Mouse (Mus musculus) hindbrain, embryonic 12.5 days (tissue): ENCODE measurements around the gene Nipsnap2. TPM values are rescaled to one million over a fixed set of nuclear protein-coding genes. Genes with fewer than 3 reads are reported as not detected.
A peak's percentile ranks its signal among the peaks of the same experiment; 100 is the strongest.
"Not testable (repeated sequence)": the region's sequence is repeated elsewhere in the genome, so short reads cannot be mapped to it uniquely, and the experiment has no call there.

Experiments used
- ATAC-seq: fragments of 200-750 bp; cut with Nextera tagmentation; 2 replicates; pipeline ENCODE4 v1.8.0; 2017; ENCODE audit warnings: moderate TSS enrichment; ENCODE audit not compliant: low FRiP score
- H3K27ac ChIP-seq: fragments of 300-500 bp; sonication (generic); 2 replicates; pipeline ENCODE4 v1.5.1; 2016; ENCODE audit warnings: mild to moderate bottlenecking
- H3K27me3 ChIP-seq: fragments of 300-500 bp; sonication (generic); 2 replicates; pipeline ENCODE4 v1.6.1; 2016; ENCODE audit warnings: mild to moderate bottlenecking
- H3K36me3 ChIP-seq: fragments of 300-500 bp; sonication (generic); 2 replicates; pipeline ENCODE4 v1.6.1; 2016; ENCODE audit warnings: mild to moderate bottlenecking
- H3K4me1 ChIP-seq: fragments of 300-500 bp; sonication (generic); 2 replicates; pipeline ENCODE4 v1.6.1; 2016
- H3K4me2 ChIP-seq: fragments of 300-500 bp; sonication (generic); replicated peaks from 2 replicates; pipeline ENCODE4 v1.6.1; 2016; ENCODE audit warnings: mild to moderate bottlenecking
- H3K4me3 ChIP-seq: fragments of 300-500 bp; sonication (generic); 2 replicates; pipeline ENCODE4 v1.5.1; 2016; ENCODE audit warnings: mild to moderate bottlenecking
- H3K9ac ChIP-seq: fragments of 300-500 bp; sonication (generic); 2 replicates; pipeline ENCODE4 v1.6.1; 2016; ENCODE audit warnings: mild to moderate bottlenecking, moderate library complexity
- H3K9me3 ChIP-seq: fragments of 300-500 bp; sonication (generic); replicated peaks from 2 replicates; pipeline ENCODE4 v1.6.1; 2016; ENCODE audit warnings: mild to moderate bottlenecking
- WGBS: fragments of 180-500 bp; shearing (Covaris S2); methylation state at CpG from one replicate; pipeline ENCODE4 v1.1.7; 2016; 5-methylcytosine and 5-hydroxymethylcytosine counted together
- polyA plus RNA-seq: library from polyadenylated mRNA; unstranded; fragments of >200 nt; fragmentation: Nextera tagmentation; extraction: Ambion mirVana; gene quantifications from 2 replicates; pipeline ENCODE4 v1.2.1, GENCODE M21; 2016

Gene Nipsnap2
- 81.7 and 94.6 TPM in 2 replicates for polyA plus RNA-seq

- Histone ChIP-seq H3K36me3 (peaks cover 1% of the 10 kb centered on the region; the same call in 1 of the 2 replicates), H3K4me1 (peaks cover 24% of the 10 kb centered on the region), H3K9ac (peak within 1 kb of the TSS; percentile 98), H3K4me2 (peak within 1 kb of the TSS; percentile 58), H3K9me3 (no peaks in the 10 kb centered on the region), H3K27ac (peak within 1 kb of the TSS; percentile 96), H3K27me3 (no peaks in the 10 kb centered on the region), H3K4me3 (peak within 1 kb of the TSS; percentile 97)
- peak; percentile 96 for ATAC-seq
- 1% methylated on average over 78 of the region's 93 CpGs for WGBS
Measured at GRCm38 (mm10) chr5:129724834-129725773, at the start of gene Nipsnap2. Gene Nipsnap2 (plus strand): TSS chr5:129725063.

GRCm38 (mm10) chr5:129685141-129685540 lies 39.7 kb upstream of the Nipsnap2 start:
- 94% methylated on average over 5 of the region's 5 CpGs for WGBS
- not testable (repeated sequence) for ATAC-seq

GRCm38 (mm10) chr5:129687621-129688020 lies 37.2 kb upstream of the Nipsnap2 start:
- Histone ChIP-seq H3K27me3 (no peaks in the 10 kb centered on the region), H3K36me3 (no peaks in the 10 kb centered on the region), H3K4me1 (no peaks in the 10 kb centered on the region), H3K4me3 (no peak overlapping the region), H3K27ac (no peak overlapping the region), H3K4me2 (no peak overlapping the region), H3K9me3 (no peaks in the 10 kb centered on the region), H3K9ac (no peak overlapping the region)
- no peak for ATAC-seq
- whole genome bisulfite sequencing: 84% methylated on average over 7 of the region's 7 CpGs

More at GRCm38 (mm10) chr5:129685141-129685540, 39.7 kb upstream of the Nipsnap2 start:
- not testable (repeated sequence) for H3K4me1 ChIP-seq, H3K9ac ChIP-seq, H3K36me3 ChIP-seq, H3K4me2 ChIP-seq, H3K27me3 ChIP-seq, H3K4me3 ChIP-seq, H3K27ac ChIP-seq, H3K9me3 ChIP-seq

- no peaks in the 10 kb centered on the region for H3K36me3 ChIP-seq
- no peaks in the 10 kb centered on the region for H3K9me3 ChIP-seq
- no peak overlapping the region for H3K9ac ChIP-seq
- H3K27me3 ChIP-seq: no peaks in the 10 kb centered on the region
- H3K4me3 ChIP-seq: no peak overlapping the region
- H3K4me1 ChIP-seq: no peaks in the 10 kb centered on the region
- no peak overlapping the region for H3K4me2 ChIP-seq
- ATAC-seq: no peak
- H3K27ac ChIP-seq: no peak overlapping the region
- WGBS: 84% methylated on average over 3 of the region's 3 CpGs
Measured at GRCm38 (mm10) chr5:129690528-129690927, 34.3 kb upstream of the Nipsnap2 start.

- Histone ChIP-seq H3K27ac (no peak overlapping the region), H3K4me1 (no peaks in the 10 kb centered on the region), H3K4me3 (no peak overlapping the region), H3K4me2 (no peak overlapping the region), H3K36me3 (no peaks in the 10 kb centered on the region), H3K9me3 (no peaks in the 10 kb centered on the region), H3K9ac (no peak overlapping the region), H3K27me3 (peaks cover 8% of the 10 kb centered on the region; the same call in 1 of the 2 replicates)
- ATAC-seq: no peak
- 39% methylated on average over 2 of the region's 2 CpGs for WGBS
Measured at GRCm38 (mm10) chr5:129700506-129700905, 24.4 kb upstream of the Nipsnap2 start.

GRCm38 (mm10) chr5:129701706-129702105 lies 23.2 kb upstream of the Nipsnap2 start:
- Histone ChIP-seq H3K27ac (no peak overlapping the region), H3K27me3 (peaks cover 8% of the 10 kb centered on the region; the same call in 1 of the 2 replicates), H3K9me3 (no peaks in the 10 kb centered on the region), H3K36me3 (no peaks in the 10 kb centered on the region), H3K4me3 (no peak overlapping the region), H3K4me1 (no peaks in the 10 kb centered on the region), H3K4me2 (no peak overlapping the region), H3K9ac (no peak overlapping the region)
- ATAC-seq: no peak
- WGBS: 78% methylated on average over 1 of the region's 1 CpGs

GRCm38 (mm10) chr5:129703368-129703767 lies 21.5 kb upstream of the Nipsnap2 start:
- no peak for ATAC-seq
- Histone ChIP-seq H3K4me3 (no peak overlapping the region), H3K9ac (no peak overlapping the region), H3K36me3 (no peaks in the 10 kb centered on the region), H3K4me1 (no peaks in the 10 kb centered on the region), H3K4me2 (no peak overlapping the region), H3K9me3 (no peaks in the 10 kb centered on the region), H3K27ac (no peak overlapping the region), H3K27me3 (peaks cover 8% of the 10 kb centered on the region; the same call in 1 of the 2 replicates)

- no peaks in the 10 kb centered on the region for H3K4me1 ChIP-seq
- H3K9me3 ChIP-seq: no peaks in the 10 kb centered on the region
- H3K4me2 ChIP-seq: no peak within 1 kb of the TSS
- no peaks in the 10 kb centered on the region for H3K36me3 ChIP-seq
- no peak within 1 kb of the TSS for H3K4me3 ChIP-seq
- no peak for ATAC-seq
- no peak within 1 kb of the TSS for H3K9ac ChIP-seq
- H3K27me3 ChIP-seq: peaks cover 15% of the 10 kb centered on the region
- 55% methylated on average over 2 of the region's 2 CpGs for WGBS
- H3K27ac ChIP-seq: no peak within 1 kb of the TSS
Measured at GRCm38 (mm10) chr5:129708412-129708811, 16.5 kb upstream of the Nipsnap2 start, which contains the start of gene Sept14. Gene Sept14 (minus strand): TSS chr5:129708512.

GRCm38 (mm10) chr5:129715326-129715861 lies 9.5 kb upstream of the Nipsnap2 start, which contains the start of gene Mrps17:
Gene Mrps17 (plus strand): TSS chr5:129715497.
- peaks cover 35% of the 10 kb centered on the region for H3K36me3 ChIP-seq
- H3K9me3 ChIP-seq: no peaks in the 10 kb centered on the region
- under 1% methylated on average over 33 of the region's 33 CpGs for WGBS
- peak within 1 kb of the TSS; percentile 74 for H3K4me3 ChIP-seq
- H3K4me1 ChIP-seq: peaks cover 8% of the 10 kb centered on the region
- 0 out of 2 replicates have a peak within 1 kb of the TSS, but pooled peaks have one; percentile 30 for H3K27ac ChIP-seq
- peak; percentile 96 for ATAC-seq
- peak within 1 kb of the TSS; percentile 74 for H3K9ac ChIP-seq
- peaks cover 12% of the 10 kb centered on the region for H3K27me3 ChIP-seq
- peak within 1 kb of the TSS; percentile 73 for H3K4me2 ChIP-seq

- WGBS: 90% methylated on average over 9 of the region's 9 CpGs
Measured at GRCm38 (mm10) chr5:129717016-129717415, 7.8 kb upstream of the Nipsnap2 start.

GRCm38 (mm10) chr5:129720176-129720575 lies 4.7 kb upstream of the Nipsnap2 start:
- H3K4me2 ChIP-seq: no peak overlapping the region
- no peak overlapping the region for H3K27ac ChIP-seq
- peaks cover 8% of the 10 kb centered on the region for H3K4me1 ChIP-seq
- H3K9ac ChIP-seq: no peak overlapping the region
- 87% methylated on average over 3 of the region's 3 CpGs for WGBS
- H3K36me3 ChIP-seq: peaks cover 35% of the 10 kb centered on the region
- H3K4me3 ChIP-seq: no peak overlapping the region
- no peak for ATAC-seq
- H3K27me3 ChIP-seq: no peaks in the 10 kb centered on the region
- no peaks in the 10 kb centered on the region for H3K9me3 ChIP-seq

More at GRCm38 (mm10) chr5:129717016-129717415, 7.8 kb upstream of the Nipsnap2 start:
- H3K27me3 ChIP-seq: peaks cover 6% of the 10 kb centered on the region; the same call in 1 of the 2 replicates
- H3K4me3 ChIP-seq: no peak overlapping the region
- H3K9me3 ChIP-seq: no peaks in the 10 kb centered on the region
- H3K4me2 ChIP-seq: no peak overlapping the region
- ATAC-seq: no peak
- H3K9ac ChIP-seq: no peak overlapping the region
- H3K36me3 ChIP-seq: peaks cover 35% of the 10 kb centered on the region
- H3K4me1 ChIP-seq: peaks cover 8% of the 10 kb centered on the region
- no peak overlapping the region for H3K27ac ChIP-seq

GRCm38 (mm10) chr5:129724268-129724667 lies 595 bp upstream of the Nipsnap2 start:
- H3K4me2 ChIP-seq: peak overlapping the region; percentile 58
- 55% methylated on average over 4 of the region's 4 CpGs for WGBS
- H3K4me3 ChIP-seq: peak overlapping the region; percentile 97
- H3K9ac ChIP-seq: peak overlapping the region; percentile 98
- H3K27ac ChIP-seq: no peak overlapping the region
- no peaks in the 10 kb centered on the region for H3K9me3 ChIP-seq
- peaks cover 10% of the 10 kb centered on the region for H3K36me3 ChIP-seq
- H3K27me3 ChIP-seq: no peaks in the 10 kb centered on the region
- peaks cover 22% of the 10 kb centered on the region for H3K4me1 ChIP-seq
- ATAC-seq: no peak
